Mouse (Mus musculus): ENCODE results near the gene Mecom.

The Mecom gene

DNA sequence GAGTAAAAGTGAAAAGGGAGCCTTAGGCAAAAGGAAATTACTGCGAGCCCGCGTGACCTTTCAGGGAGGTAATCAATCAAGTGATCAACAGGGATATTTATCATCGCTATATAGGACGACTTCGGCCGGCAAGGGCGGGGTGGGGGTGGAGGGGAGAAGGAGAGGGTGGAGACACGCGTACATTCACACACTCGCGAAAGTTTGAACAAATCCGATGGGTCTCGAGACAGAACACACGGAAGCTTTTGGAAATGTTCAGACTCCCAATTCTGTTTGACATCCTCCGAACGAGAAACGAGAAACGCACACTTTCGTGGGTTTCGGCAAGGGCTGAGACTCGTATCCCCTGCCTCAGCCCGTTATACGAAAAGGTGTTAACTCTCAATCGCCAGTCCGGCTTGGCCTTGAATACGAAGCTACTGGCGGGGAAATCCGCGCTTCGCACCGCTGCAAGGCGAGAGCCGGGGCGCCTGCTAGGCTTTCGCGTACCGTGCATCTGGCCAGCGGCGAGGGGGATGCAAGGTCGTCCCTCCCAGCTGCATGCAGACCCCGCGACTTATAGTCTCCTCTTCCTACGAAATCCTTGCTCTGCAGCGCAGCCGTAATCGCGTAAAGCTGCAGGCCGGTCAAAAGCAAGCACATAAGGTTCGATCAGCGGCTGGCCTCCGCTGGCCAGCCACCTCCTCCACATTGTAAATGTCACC is 33.6 kb downstream of the Mecom start:
- no peak for DNase-seq (ENCODE audit: low read depth, low spot score)

DNA sequence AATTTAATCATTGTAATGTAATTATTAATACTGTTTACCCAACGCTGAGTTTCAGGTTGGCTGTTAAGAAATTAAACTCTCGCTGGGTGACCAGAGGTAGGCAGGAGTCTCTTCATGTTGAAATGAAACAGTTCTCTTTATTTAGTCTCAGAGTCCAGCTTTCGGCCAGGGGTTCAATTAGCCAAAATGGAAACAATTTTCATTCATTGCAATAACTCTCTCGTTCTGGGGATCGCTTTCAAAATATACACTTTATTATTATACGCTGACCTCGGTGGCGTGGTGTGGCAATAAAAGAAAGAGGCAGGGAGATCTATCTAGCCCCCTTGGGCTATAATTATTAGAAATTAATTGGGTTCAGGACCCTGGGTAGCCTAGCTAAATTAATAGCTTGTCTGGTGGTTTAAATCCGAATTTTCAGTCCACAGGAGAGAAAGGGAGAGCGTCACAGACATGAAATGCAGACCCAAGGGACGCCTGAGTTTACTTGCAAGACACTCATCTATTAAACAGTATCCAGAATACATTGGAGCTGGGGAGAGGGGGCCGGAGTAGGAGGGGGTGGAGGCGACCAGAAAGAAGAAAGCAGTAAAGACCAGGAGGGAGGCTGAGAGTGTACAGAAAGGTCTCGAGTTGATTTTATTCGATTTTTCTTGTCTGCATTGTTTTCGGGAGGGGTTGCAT is 34.4 kb downstream of the Mecom start:
- DNase-seq (ENCODE audit: low read depth, low spot score): no peak

DNA sequence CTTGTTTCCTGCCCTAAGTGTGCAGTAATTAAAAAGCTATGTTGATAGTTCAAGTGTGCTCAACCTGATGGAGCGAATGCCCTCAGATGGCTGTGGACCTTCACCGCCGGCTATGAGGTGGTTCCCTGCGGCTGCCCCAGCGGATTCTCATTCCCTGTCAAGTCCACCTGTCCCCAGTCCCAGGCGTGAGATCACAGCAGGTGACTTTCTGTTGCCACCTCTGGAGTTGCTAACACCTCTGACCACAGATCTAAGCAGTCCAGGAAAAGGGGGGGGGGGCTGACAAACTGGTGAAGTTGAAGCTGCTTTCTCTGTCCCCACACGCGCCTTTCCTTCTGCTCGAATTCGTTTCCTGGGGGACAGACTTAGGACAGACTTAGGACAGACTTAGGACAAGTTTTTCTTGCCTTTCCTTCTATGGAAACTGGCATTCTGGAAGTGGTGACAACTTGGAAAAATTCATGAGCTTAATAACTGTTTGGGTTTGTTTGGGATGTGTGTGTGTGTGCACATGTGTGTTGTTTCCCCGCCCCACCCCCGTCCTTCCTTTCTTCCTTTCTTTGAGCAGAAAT is 35.3 kb downstream of the Mecom start:
- no peak for DNase-seq (ENCODE audit: low read depth, low spot score)

DNA sequence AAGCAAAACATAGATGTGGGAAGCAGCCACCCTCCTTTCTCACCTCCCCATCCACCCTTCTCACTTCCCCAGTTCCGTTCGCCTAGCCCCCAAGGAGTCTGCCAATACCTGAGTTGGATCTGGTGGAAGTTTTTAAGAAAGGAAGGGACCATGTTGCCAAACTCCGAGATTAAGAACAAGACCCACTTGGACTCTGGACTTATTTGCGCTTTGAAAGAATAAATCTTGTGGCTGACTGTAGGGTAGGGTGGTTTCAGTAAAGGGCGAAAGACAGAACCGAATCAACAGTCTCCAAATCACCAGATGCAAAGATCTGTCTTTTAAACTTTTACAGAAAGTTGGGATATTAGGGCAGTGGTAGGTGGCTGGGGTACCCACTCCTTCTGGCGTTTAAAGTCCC is 36.0 kb downstream of the Mecom start:
- DNase-seq (ENCODE audit: low read depth, low spot score): no peak

DNA sequence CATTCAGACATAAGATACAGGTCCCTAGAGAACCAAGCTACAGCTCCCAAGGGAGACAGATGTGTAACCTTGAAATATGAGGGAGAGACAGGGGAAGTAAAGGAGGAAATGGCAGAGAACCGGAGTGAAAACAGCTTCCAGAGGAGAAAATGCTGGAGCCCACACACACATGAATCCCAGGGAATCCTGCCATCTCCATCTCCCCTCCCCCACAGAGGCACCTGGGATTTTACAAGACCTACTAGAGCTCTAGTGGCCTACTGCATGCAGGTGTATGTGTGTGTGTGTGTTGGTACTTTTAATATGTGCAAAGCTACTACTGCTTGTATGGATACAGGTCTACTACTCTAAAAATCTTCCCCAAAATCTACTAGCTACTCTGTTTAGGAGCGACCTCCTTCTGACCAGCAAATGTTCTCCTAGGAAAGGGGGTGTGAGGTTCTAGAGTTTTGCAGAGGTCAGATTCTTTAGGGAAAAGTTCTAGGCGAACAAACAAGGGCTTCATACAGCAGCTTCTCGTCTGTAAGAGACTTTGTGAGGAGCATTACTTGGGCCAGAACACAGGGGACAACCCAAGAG is 36.7 kb downstream of the Mecom start:
- no peak for DNase-seq (ENCODE audit: low read depth, low spot score)

DNA sequence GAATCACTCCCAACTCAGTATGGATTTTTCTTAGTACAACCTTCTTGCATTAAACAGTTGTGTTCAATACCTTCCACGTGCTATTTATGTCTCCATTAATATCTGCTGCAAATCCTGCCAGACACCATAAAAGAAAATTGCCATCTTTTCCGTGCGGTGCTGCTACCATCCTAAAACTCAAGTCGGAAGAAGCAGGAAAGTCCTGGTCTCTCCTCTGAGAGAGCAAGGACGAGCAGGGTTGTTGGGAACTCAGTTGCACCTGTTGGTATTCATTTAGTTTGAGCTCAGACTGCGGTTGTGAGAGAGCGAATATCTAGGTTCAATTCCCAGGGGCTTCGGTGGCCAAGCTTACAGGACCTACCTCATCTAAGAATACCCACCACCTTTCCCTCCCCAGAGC is 37.2 kb downstream of the Mecom start:
- DNase-seq (ENCODE audit: low read depth, low spot score): no peak

DNA sequence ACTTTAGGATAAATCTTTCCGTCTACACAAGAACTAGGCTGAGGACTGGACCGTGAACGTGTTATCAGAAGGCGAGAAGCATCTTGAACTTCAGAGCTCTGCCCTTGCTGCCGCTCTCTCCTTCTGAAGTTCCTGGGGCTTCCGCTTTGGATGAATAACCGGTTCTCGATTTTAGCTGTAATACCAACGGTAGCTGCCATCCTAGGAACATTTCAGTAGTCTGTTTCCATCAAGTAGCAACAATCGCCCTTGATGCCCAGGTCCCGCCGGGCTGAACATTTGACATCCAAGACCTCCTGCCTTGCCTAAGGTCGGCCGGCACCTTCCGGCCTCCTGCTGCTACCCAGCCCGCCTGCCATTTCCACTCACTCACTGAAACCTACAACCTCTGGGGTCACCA is 37.7 kb downstream of the Mecom start:
- DNase-seq (ENCODE audit: low read depth, low spot score): no peak

DNA sequence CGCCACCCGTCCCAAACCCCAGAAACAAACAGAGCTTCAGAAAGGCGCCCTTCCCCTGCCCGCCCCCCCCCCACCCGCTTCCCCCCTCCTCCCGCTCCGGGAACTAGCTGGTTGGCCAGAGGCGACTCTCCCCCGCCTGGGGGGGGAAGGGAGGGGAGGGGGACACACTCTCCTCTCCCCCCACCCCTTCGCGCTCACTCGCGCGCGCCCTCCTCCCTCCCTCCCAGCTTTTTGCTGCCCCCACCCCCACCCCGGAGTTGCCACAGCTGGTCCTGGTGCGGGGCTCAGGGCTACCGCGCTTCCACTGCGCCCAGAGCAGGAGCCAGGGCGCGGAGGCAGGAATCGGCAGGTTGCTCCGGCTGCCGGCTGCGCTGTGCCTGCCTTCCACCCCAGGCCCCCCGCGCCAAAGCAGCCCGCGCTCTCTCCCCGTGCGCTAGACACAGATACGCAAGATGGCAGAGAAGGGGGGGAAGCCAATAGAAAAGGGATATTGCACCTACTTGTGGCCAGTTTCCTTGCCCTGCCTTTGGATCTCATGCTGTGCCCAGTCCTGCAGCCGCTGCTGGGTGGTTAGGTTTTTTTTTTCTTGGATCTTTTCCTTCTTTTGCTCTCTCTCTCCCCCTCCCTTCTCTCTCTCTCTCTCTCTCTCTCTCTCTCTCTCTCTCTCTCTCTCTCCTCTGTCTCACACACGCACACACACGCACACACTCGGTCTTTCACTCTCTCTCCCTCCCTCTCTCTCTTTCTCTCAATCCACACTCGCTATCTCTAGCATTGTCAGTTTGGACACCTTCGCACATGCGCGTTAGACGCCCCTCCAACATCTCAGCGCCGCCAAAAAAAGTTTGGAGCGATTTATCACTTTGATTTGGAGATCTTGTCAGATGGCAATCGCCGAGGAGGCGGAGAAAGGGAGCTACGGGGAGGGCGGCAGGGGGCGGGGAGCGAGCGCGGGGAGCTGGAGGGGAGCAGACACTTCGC is 38.6 kb downstream of the Mecom start:
- peak; percentile 66 for DNase-seq (ENCODE audit: low read depth, low spot score)

DNA sequence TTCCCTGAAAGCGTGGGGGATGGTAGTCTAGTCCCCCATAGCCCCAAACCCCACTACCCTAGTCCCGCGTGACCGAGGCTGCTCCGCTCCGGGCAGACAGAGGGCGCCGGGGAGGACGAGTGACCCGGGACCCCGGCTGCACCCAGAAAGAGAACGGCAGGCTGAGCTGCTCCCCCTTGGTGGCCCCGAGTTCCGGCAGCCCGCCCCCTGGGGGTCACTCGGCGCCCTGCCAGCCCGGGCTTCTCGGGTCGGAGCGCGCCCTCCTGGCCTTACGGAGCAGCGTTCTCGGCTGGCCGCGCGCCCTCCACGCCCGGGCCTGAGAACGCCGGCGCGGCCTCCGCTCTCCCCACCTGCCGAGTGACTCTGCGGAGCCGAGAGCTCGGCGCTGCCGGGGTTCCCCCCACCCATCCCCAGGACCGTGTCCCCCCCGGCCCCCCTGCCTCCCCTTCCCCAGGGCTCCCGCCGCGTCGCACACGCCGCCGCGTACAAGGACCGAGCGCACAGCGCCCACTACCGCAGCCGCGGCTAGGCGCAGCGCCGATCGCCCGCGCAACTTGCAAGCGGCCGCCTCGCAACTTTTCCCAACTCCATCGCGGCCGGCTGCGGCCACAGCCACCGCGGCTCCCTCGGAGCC is 39.4 kb downstream of the Mecom start:
- peak; percentile 60 for DNase-seq (ENCODE audit: low read depth, low spot score)

DNA sequence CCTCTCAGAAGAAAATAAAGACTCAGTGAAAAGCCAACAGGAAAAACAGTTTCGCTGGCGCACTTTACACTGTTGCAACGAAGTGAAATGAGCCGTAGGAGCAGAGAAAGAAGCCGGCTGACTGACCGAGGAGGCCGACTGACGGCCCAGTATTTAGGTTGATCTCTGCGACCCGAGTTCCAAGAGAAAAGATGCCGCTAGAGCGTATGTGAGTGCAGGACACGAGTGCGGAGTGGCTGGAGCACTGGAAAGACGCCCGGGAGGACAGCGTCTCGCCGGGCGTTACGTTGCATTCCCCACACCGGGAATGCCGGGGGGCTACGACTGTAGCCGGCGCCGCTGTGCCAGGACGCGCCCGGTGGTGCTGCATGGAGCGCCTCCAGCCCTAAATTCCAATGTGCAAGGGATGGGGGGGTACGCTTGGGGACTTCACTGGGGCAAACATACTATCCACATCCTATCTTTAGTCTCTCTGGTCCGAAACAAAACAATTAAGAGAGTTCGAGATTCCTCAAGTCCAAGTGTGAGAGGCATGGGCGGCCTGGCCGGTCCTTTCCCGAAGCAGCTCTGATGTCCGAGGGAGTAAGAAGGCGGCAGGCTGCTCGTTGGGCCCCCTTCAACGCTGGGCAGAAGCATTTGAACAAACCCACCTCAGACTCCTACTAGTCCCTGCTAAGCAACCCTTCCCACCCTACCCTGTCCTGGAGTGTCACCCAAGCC is 40.1 kb downstream of the Mecom start:
- DNase-seq (ENCODE audit: low read depth, low spot score): no peak

DNA sequence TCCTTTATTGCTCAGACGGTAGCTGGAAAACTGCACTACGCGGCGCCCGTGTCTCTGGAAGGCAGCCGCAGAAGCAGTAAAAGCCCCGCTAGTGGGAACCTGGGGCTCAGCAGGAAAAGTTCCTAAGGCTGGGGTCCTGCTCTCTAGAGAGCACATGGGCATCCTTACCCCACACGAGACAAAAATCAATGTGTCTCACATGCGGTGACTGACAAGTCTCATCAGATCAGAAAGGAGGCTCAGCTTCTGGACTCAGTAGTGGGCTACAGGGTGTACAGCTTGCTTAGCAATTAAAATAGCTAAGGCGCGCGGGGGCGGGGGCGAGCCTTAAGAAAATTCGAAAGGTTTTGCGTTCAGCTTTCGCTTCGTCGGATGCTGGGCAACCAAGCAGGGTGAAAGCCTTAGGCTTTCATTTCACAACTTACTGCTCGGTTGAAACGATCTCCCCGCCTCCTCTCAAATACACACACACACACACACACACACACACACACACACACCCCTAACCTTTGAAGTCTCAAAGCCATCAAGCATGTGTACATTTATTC is 40.7 kb downstream of the Mecom start:
- DNase-seq (ENCODE audit: low read depth, low spot score): no peak

DNA sequence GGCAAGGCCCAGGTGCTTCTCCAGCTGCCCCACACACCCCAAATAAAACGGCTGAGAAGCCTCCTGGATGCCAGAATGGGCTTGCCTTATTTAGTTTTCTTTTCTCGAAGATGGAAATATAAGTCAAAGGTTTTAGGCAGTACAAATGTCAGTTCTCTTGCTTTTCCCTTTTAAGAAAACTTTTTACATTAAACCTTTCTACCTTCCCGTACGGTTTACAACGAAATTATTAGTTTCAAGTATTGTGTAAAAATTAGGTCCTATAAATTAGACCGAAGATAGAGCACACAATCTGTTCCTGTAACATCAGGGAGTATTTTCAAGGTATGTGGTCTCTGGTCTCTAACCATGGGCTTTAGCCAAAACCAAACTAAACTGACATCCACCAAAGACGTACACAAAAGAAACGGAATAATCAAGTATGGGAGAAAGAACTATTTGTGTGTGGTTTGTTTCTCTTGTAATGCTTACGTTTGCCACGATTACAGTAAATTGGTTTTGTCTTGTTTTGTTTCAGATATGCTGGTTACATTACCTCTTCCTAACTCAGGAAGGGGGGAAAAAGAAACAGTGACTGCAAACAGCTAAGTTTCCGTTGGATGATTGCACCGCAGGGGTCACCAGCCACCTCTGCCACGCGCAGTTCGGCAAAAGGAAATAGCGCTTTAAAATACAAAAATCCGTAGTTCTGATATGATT is 41.3 kb downstream of the Mecom start:
- no peak for DNase-seq (ENCODE audit: low read depth, low spot score)

DNA sequence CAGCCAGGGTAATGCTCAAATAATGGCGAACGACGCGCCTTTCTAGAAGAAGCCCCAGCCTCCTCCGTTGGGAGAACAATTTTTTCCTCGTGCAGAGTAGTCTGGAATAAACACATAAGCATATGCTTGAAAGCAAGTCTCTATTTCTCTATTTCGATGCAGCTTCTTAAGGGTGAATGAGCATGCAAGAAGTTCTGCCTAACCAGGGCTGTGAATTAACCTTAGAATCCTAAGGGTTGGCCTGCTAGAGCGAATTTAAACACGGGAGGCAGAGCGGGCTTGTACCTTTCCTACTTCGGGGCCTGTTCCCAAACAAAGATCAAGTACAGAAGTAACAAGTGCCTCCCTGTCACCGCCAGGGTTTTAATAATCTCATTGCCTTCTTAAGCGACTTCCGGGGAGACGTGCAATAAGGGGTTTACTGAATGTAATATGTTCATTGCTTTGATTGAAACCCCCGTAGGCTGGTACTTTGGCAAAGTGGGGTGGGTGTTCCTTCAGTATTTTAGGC is 42.0 kb downstream of the Mecom start:
- DNase-seq (ENCODE audit: low read depth, low spot score): no peak

DNA sequence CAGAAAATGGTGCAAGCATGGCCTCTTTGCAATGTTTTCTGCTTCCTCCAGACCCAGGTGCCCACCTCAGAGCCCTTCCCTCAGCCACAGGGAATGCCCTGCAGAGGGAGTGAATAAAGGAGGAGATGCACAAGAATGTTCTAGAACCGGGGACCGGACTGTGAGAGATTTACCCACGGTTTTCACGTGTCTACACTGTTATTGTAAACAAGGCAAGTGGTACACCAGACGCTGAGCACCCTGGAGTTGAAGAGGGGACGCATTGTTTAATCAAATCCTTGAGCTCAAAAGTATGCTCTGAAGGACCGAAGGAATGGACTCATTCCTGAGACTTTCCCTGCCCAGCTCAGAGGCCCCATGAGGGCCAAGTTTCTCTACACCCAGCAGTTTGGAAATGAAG is 43.2 kb downstream of the Mecom start:
- no peak for DNase-seq (ENCODE audit: low read depth, low spot score)

DNA sequence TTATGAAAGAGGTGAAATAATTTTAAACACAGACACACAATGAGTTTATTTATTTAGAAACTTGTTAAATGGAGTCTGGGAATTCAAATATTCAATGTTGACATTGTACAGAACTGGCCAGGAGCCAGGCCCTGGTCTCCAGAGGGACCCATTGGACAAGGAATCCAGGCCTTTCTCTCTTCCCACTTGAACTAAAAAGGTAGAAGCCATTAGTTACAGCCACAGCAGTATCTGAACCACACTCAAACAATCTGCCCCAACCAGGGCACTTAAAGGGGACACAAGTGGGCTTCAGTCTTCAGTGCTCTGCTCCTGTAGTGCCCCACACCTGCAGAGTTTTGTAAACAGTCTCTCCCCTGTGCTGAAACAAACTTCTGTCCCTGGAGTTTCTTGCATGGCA is 44.0 kb downstream of the Mecom start:
- no peak for DNase-seq (ENCODE audit: low read depth, low spot score)

DNA sequence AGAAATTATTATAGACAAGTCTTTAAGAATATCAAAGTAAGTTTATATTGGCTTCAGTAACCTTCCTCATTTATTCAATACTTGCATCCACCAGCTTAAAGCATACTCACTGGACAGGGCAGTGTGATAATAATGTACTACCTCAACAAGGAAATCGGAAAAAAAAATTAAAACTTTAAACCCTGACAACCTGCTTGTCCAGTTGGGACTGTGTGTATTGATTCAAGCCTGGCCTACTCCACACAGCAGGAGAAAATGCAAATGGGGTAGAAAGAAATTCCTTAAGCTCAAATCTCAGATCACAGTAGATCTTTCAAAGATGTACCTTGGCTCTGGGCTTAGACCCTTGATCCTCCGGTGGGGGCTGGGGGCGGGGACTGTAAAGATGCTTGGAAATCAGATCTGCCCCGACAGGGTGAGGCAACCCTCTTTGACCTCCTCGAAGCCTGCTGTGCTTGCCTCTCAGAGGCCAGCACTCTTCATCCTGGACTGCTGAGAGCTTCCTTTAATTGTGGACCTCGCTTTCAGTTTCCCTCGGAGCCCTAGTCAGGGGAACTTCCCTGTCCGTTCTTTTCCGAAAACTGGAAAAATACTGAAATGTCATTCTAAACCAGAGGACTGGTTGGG is 49.5 kb downstream of the Mecom start:
- no peak for DNase-seq (ENCODE audit: low read depth, low spot score)

DNA sequence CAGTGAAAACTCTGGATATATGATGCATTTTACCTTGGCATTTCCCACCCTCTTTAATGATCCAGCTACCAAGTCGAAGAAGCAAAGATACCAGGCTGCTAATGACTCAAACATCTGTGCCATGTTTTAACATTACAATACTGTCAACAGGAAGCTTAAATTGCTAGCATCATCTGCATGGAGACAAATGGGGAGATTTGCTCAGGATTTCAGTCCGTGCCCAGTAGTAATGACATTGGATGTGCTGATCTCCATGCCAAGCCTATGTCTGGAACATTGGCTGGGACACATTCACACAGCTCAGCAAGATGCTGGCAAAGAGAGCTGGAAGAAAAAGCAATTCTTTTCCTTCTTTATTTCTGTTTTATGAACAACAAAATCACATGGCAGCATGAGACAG is 53.4 kb downstream of the Mecom start:
- no peak for DNase-seq (ENCODE audit: low read depth, low spot score)

DNA sequence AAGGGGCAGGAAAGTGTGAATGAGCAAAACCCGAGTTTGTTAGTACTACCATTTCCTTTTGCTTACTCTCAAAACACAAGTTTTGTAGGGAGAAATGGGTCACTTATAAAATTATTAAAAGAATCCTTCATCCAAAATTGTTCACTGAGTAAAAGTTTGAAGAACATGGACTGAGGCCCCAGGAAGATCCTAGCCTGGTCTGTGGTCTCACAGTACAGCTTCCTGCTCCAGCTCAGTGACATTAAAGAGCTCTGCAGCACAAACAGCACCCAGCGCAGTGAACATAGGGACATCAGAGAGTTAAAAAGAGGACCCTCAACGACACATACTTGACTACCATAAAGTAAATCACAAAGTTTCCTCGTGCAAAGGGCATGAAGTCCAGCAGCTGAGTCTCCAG is 59.0 kb downstream of the Mecom start:
- no peak for DNase-seq (ENCODE audit: low read depth, low spot score)

DNA sequence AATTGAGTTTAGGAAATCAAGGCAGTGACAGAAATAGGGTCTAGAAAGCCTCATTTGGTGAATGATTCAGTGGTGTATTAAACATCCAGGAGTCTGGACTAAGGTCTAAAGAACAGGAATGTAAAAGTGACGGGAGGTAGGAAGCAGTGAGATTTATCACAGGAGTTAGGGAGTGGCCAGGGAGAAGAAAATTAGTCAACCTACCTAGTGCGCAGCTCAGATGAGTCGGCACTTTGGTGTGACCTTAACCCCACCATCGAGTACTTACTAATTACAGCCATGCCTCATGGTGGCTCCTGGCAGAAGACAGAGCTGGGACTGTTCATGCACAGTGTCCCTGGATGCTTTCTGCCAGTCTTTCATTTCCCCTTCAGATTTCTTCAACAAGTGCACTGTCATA is 61.4 kb downstream of the Mecom start:
- DNase-seq (ENCODE audit: low read depth, low spot score): no peak

Measured in embryo, embryonic 11.5 days (tissue).